Mouse (Mus musculus): ENCODE measurements around the gene Ms4a15.

The Ms4a15 gene

DNA sequence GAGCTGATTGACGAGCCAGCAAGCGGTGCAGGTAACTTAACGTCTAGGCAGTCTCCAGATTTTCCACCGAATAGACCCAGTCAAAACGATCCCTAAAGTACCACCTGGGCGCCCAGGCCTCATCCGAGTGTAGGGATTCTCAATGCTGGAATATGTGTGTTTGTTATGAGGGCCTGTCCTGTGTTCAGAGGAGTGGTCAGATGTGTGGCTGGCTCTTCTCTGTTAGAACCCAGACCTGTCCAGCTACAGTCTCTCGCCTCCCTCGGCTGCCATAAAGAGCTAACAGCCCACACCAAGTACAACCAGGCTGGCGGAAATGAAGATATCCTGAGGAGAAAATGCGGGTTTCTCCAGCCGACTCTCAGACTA lies 33.1 kb downstream of the Ms4a15 start:
- no peak for DNase-seq (ENCODE audit: low spot score in 2 of 2)

DNA sequence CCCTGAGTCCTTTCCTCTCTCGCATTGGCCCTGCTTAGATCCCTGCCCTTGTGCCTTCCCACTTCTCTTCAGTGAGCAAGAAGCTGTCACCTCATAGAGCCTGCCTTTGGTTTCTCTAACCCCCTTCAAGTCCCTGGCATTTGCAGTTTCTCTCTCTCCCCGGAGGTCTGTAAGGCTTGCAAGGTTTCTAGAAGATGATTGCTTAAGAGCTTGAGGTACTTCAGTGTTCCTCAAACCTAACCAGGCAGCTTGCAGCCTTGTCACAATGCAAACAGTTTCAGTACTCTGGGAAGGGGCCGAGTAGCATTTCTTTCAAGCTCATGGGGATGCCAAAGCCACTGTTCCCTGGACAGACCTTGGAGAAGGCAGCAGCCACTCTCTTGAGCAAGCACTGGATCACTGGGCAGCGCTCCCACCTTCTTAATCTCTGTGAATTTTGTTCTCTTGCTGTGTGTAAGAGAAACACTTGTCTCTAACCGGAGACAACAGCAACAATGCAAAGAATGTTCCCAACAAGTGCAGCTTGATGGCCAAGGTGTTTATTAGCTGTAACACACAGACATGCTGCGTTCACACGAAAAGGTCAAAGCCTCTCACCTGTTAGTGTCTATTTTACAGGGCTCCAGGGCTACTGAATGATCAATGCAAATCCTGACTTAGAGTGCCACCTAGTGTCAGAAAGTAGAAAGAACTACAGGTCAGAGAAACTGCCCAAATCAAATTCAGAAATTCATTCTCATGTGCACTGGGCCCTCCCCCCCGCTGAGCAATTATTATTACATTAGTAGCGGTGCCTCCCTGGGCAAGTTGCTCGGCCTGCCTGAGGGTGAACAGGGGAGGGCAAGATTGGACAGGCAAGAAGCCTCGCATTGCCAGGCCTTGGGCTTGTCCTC lies 33.7 kb downstream of the Ms4a15 start:
- DNase-seq (ENCODE audit: low spot score in 2 of 2) = peak; percentile 51 to 56

GRCm38 (mm10) chr19:10952021-10952939 lies 40.8 kb downstream of the Ms4a15 start:
- no peak for DNase-seq (ENCODE audit: low spot score in 2 of 2)

DNA sequence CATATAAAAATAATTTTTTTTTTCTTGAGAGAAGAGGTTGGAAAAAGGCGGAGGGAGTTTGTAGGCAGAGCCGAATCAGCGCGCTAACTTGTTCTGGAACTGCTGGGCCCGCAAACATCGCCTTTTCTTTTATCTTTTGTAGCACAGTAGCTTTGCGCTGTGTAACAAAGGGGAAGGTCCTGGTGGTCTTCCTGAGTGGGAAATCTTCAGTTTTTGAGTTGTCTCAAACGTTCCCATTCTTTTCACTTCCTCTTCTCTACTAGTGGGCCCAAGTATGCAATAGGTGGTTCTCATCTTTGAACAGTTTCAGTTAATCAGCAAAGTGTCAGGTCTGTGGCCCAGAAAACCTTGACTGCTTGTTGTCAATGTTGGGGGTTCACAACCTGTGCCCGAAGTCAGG lies 43.5 kb downstream of the Ms4a15 start:
- no peak for DNase-seq (ENCODE audit: low spot score in 2 of 2)

DNA sequence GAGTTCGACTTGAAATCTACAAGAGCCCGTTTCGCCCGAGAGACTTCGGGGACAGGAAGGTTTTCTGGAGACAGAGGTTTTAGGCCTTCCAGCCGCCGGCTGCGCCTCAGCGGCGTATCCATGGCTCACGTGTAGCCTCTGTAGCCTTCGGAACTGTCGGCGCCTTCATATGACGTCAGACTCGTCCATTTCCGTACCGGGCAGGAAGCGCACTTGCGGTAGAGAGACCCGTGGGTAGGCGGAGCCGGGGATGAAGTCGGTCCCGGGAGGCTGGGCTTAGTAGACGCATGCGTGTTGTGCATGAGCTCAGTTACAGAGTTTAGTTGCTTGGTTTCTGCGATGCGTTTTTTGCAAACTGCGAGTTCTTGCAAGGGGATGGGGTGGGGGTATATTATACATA lies 43.9 kb downstream of the Ms4a15 start, which contains the start of gene Ccdc86:
Gene Ccdc86 (minus strand): TSS at position 155 of the 400 bp plus-strand sequence.
- DNase-seq (ENCODE audit: low spot score in 2 of 2) = peak; percentile 94 to 95

GRCm38 (mm10) chr19:10948416-10948815 lies 44.6 kb downstream of the Ms4a15 start:
- peak in 1 of 2 experiments; percentile 12 for DNase-seq (ENCODE audit: low spot score in 2 of 2)

DNA sequence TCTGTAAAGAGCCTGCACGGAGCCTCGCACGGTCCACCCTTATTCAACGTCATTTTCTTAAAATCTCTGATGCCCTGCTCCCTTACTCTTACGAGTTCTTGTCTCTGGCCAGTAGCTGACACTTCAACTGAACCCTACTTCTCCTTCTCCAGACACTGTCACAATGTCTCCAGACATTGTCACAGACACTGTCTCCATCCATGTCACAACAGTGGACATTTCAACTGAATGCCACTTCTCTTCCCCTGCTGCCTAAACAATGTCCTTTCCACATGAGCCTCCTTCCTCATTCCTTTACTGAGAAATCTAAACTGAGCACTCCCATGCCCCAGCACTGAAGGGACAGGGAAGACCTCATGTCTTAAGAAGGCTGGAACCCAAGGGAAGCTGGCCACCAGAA lies 45.8 kb downstream of the Ms4a15 start:
- no peak for DNase-seq (ENCODE audit: low spot score in 2 of 2)

GRCm38 (mm10) chr19:10946506-10946905 lies 46.5 kb downstream of the Ms4a15 start:
- no peak for DNase-seq (ENCODE audit: low spot score in 2 of 2)

GRCm38 (mm10) chr19:10943955-10944354 lies 49.1 kb downstream of the Ms4a15 start:
- peak in 1 of 2 experiments; percentile 7 for DNase-seq (ENCODE audit: low spot score in 2 of 2)

DNA sequence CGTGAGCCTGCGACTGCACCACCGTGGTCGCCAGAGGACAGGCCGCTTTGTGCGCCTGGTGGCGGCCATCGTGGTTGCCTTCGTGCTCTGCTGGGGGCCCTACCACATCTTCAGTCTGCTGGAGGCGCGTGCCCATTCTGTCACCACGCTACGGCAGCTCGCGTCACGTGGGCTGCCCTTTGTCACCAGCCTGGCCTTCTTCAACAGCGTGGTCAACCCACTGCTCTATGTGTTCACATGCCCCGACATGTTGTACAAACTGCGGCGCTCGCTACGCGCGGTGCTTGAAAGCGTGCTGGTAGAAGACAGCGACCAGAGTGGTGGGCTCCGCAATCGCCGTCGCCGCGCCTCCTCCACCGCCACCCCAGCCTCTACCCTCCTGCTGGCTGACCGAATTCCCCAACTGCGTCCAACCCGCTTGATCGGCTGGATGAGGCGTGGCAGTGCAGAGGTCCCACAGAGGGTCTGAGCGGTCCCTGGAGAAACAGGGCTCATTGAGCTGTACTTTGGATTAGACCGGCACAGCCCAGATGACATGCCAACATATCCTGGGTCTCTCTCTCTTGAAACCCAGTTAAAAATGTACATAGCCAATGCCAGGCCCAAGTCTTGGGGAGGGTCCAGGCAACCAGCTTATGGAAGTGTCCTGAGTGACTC lies 52.1 kb downstream of the Ms4a15 start:
- DNase-seq (ENCODE audit: low spot score in 2 of 2) = no peak

- DNase-seq (ENCODE audit: low spot score in 2 of 2) = peak; percentile 39 to 55
Observed at GRCm38 (mm10) chr19:10940097-10940800, 52.8 kb downstream of the Ms4a15 start.

DNA sequence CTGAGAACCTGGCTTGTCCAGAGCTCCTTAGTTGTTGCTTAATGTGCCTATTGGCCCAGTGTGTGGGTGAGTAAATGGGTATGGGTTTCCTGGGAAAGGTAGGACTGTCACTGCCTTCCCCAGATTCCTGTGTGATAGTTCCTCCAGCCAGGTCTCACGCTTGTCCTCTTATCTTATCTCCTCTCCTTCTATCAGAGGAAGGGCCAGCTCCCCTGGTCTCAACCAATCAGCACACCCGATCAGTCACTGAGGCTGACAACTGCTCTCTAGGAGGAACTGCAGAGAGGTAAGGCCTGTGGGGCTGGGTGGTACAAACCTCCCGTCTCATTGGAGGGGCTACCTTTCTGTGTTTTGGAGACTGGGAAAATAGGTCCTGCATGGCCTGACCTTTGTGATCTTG lies 54.3 kb downstream of the Ms4a15 start:
- no peak for DNase-seq (ENCODE audit: low spot score in 2 of 2)

- DNase-seq (ENCODE audit: low spot score in 2 of 2) = no peak
Observed at GRCm38 (mm10) chr19:10937110-10937563, 55.9 kb downstream of the Ms4a15 start, which contains the start of gene Ptgdr2. Gene Ptgdr2 (plus strand): TSS chr19:10937160.

DNA sequence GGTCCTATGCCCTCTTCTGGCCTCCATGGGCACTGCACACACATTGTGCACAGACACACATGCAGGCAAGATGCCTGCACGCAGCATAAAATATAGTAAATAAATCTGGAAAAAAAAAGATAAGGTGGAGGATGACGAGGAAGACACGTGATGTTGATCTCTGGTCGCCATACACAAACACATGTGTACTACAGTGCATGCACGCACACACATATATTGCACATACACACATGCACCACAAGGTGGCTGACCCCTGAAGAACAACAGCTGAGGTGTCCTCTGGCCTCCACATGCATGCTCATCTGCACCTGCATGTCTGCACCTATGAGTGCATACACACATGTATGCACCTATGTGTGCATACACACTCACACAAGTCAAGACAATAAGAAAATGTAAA lies 57.0 kb downstream of the Ms4a15 start:
- DNase-seq (ENCODE audit: low spot score in 2 of 2) = no peak

DNA sequence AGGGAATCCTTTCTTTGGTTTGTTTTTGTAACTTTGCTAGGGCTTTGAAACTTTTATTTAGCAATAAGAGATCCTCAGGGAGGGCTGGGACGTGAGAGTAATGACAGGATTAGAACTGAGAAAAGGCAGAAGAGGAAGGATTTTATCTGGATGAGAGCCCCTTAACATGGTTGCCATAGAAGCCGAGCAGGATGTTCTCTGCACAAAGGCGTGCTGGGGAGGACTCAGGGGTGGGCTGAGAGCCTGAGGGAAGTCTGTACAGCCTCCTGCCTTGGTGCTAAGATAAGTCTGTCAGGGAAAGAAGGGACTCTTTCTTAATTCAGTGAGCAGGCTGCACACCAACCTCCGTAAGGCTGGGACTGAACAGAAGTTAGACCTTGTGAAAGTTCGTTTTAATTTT lies 58.0 kb downstream of the Ms4a15 start:
- DNase-seq (ENCODE audit: low spot score in 2 of 2) = no peak

DNA sequence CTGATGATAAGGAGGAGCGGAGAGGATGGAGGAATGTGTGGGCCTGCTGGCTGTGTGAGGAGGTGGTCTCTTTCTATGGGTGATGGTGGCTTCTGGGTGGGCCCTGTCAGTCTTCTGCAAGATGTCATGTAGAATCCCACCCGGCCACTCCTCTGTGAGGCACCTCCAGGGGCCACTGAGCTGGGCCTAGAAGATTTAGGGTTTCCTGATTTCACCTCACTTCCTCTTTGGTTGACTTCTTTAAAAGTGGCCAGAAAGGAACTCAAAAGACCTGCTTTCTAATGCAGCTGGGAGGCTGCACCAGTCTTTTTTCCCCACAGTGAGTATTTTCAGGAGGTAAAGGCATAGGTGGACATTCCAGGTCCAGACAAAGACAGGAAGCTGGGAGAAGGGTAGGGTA lies 62.4 kb downstream of the Ms4a15 start:
- DNase-seq (ENCODE audit: low spot score in 2 of 2) = no peak
